Mouse (Mus musculus): ENCODE measurements around the gene Nt5c3. TPM values are rescaled to one million over a fixed set of nuclear protein-coding genes. Genes with fewer than 3 reads are reported as not detected.

Gene Nt5c3
- polyA plus RNA-seq, 1 experiment from 2014 or later, result 174 TPM

DNA sequence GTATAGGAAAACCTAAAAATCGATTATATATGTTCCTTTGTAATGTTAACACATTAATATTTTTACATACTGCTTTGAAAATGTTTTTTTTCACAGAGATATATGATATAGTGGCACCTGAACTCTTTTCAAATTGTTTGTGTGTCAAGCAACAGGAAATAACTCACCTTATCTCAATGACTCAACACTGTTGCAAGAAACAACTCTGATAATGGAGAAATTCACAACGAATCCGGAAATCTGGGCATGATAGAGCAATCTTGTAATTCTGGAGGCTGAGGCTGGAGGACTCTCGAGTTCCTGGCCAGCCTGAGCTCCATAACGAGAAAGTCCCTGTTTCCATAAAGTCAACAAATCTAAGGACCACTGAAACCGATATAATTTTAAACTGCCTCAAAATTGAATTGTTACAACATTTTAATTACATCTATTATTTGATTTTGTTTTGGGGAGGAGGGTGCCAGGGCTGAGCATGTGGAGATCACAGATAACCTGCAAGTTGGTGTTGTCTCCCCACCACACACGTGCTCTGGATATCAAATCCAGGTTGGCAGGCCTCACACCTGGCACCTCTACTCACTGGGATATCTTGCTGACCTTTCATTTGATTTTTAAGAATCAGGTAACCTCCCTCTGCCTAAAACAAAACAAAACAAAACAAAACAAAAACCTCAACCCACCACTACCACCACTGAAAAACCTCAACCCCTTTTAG is 4.2 kb downstream of the Nt5c3 start:
- Histone ChIP-seq H3K4me1 (replicated peaks; ENCODE audit: control insufficient read depth, insufficient read depth, low read length) (peaks cover 13% of the 10 kb centered on the region), H3K4me2 (replicated peaks) (no peak overlapping the region), H3K4me3 (replicated peaks; ENCODE audit: low read length) (no peak overlapping the region), H3K27ac (no peak overlapping the region), H3K27me3 (ENCODE audit: control insufficient read depth, insufficient read depth, low read length) (no peaks in the 10 kb centered on the region), H3K9me3 (ENCODE audit: control insufficient read depth, low read length) (no peaks in the 10 kb centered on the region), H3K9ac (no peak overlapping the region), H3K36me3 (replicated peaks; ENCODE audit: control insufficient read depth, insufficient read depth) (no peaks in the 10 kb centered on the region)
- ATAC-seq (ENCODE audit: low FRiP score) (no peak), DNase-seq (ENCODE audit: low spot score) (no peak)
- 92% methylated on average over 7 of the region's 7 CpGs for WGBS

DNA sequence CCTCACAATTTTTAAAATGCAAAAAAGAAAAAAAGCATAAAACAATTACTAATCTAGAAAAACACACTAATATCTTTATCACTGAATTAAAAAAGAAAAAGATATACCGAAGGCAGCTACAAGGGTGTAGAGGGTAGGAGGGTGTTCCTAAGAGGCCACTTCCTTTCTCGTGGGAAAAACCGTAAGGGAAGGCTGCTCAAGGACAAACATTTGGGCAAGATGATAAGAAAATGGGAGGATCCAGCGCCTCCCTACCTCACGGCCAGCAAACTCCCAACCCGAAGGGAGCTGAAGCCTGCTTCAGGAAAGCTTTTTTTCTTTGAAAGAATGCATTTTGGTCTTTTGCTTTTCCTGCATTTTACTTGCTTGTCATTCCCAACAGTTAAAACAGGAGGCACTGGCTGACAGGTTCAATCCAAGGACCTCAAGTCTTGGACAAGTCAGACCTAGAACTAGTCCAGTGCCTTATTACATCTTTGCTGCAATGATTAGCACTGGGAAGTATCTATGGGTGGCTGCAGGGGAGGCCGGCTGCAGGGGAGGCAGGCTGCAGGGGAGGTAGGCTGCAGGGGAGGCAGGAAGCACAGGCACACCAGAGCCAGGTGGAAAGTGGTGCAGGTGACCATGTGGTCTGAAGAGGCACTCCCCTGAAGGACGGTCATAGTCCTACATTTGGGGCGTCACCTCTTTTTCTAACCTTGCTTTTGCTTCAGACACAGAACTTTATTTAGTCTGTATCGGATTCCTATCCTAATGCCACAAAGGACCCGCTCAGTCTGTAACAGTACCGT is 6.0 kb downstream of the Nt5c3 start:
- Histone ChIP-seq H3K4me2 (replicated peaks) (no peak overlapping the region), H3K27me3 (ENCODE audit: control insufficient read depth, insufficient read depth, low read length) (no peaks in the 10 kb centered on the region), H3K27ac (no peak overlapping the region), H3K9ac (no peak overlapping the region), H3K9me3 (ENCODE audit: control insufficient read depth, low read length) (no peaks in the 10 kb centered on the region), H3K4me1 (replicated peaks; ENCODE audit: control insufficient read depth, insufficient read depth, low read length) (peaks cover 10% of the 10 kb centered on the region), H3K4me3 (replicated peaks; ENCODE audit: low read length) (no peak overlapping the region), H3K36me3 (replicated peaks; ENCODE audit: control insufficient read depth, insufficient read depth) (no peaks in the 10 kb centered on the region)
- no peak for DNase-seq (ENCODE audit: low spot score)
- WGBS, result 83% methylated on average over 12 of the region's 12 CpGs
- no peak for ATAC-seq (ENCODE audit: low FRiP score)

DNA sequence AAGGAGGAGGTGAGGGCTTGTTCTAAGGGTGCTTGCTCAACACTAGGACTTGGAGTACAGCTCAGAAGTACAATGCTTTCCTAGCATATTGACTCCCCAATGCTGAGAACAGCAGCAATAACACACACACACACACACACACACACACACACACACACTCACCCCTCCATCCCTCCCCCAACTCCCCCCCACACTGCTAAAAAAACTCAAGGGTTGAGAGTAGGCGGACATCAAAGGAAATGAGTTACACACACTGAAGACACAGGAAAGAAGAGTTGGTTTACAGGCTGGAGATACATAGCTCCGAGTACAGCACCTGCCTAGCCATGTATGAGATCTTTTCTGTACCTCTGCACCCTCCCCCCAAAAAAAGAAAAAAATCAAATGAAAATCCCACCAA is 7.5 kb downstream of the Nt5c3 start:
- Histone ChIP-seq H3K9ac (no peak overlapping the region), H3K27me3 (ENCODE audit: control insufficient read depth, insufficient read depth, low read length) (no peaks in the 10 kb centered on the region), H3K27ac (no peak overlapping the region), H3K4me1 (replicated peaks; ENCODE audit: control insufficient read depth, insufficient read depth, low read length) (no peaks in the 10 kb centered on the region), H3K9me3 (ENCODE audit: control insufficient read depth, low read length) (no peaks in the 10 kb centered on the region), H3K4me2 (replicated peaks) (no peak overlapping the region), H3K4me3 (replicated peaks; ENCODE audit: low read length) (no peak overlapping the region), H3K36me3 (replicated peaks; ENCODE audit: control insufficient read depth, insufficient read depth) (no peaks in the 10 kb centered on the region)
- 92% methylated on average over 2 of the region's 2 CpGs for WGBS
- ATAC-seq (ENCODE audit: low FRiP score) (no peak), DNase-seq (ENCODE audit: low spot score) (no peak)

DNA sequence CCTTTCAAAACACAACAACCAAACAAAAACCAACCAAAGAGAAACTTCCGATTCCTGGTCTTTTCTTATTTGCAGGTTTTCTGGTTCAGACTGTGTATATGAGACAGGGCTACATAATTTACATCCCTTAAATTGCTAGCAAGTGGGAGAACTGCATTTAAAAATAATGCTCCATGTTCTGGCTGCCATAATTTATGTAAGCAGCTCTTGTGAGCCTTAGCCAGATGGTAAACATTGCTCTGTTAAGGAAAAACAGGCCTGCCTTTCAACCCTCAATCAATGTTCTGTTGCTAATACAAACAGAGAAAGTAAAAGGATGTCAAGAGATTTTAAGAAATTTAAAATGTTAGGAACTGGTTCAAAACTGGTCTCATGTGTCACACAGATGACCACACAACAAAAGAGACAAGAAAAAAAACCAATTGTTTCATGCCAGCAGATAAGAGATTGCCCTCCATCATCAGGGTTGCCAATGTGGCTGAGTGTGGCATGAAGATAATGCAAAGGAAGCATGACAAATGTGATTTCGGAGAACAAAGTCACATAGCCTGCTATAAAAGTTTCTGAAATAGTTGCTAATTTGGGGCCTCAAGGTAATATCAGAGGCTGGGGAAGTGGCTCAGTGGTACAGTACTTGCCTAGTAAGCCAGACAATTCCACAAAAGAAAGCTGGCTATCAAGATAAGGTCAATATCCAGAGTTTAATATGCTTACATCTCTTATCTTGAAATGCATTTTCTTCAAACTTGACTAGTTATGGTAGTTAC is 10.5 kb downstream of the Nt5c3 start:
- Histone ChIP-seq H3K36me3 (replicated peaks; ENCODE audit: control insufficient read depth, insufficient read depth) (no peaks in the 10 kb centered on the region), H3K4me1 (replicated peaks; ENCODE audit: control insufficient read depth, insufficient read depth, low read length) (no peaks in the 10 kb centered on the region), H3K4me2 (replicated peaks) (no peak overlapping the region), H3K27me3 (ENCODE audit: control insufficient read depth, insufficient read depth, low read length) (no peaks in the 10 kb centered on the region), H3K9me3 (ENCODE audit: control insufficient read depth, low read length) (no peaks in the 10 kb centered on the region), H3K4me3 (replicated peaks; ENCODE audit: low read length) (no peak overlapping the region), H3K27ac (no peak overlapping the region), H3K9ac (no peak overlapping the region)
- DNase-seq (ENCODE audit: low spot score) (no peak), ATAC-seq (ENCODE audit: low FRiP score) (no peak)
- WGBS, result 92% methylated on average over 2 of the region's 2 CpGs

DNA sequence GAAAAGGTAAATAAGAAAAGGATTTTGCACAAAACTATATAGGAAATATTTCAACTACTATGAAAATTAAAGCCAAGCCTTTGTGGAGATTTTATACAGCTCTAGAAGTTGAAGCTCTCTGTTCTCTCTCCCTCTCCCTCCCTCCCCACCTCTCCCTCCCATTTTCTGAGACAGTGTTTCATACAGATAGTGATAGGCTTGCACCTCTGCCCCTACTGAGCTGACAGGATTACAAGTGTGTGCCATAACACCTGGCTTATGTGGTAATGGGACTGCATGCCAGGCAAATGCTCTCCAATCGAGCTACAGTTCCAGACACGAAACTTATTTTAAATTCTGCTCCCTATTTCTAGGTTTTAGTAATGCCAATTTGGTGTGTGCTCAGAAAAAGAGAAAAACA is 12.8 kb downstream of the Nt5c3 start:
- no peaks in the 10 kb centered on the region for H3K9me3 ChIP-seq (ENCODE audit: control insufficient read depth, low read length)
- H3K4me2 ChIP-seq (replicated peaks), result no peak overlapping the region
- H3K36me3 ChIP-seq (replicated peaks; ENCODE audit: control insufficient read depth, insufficient read depth), result no peaks in the 10 kb centered on the region
- H3K27me3 ChIP-seq (ENCODE audit: control insufficient read depth, insufficient read depth, low read length), result no peaks in the 10 kb centered on the region
- DNase-seq (ENCODE audit: low spot score) (no peak), ATAC-seq (ENCODE audit: low FRiP score) (no peak)
- H3K4me3 ChIP-seq (replicated peaks; ENCODE audit: low read length), result no peak overlapping the region
- no peak overlapping the region for H3K9ac ChIP-seq
- 89% methylated on average over 2 of the region's 2 CpGs for WGBS
- H3K4me1 ChIP-seq (replicated peaks; ENCODE audit: control insufficient read depth, insufficient read depth, low read length), result no peaks in the 10 kb centered on the region
- H3K27ac ChIP-seq, result no peak overlapping the region

DNA sequence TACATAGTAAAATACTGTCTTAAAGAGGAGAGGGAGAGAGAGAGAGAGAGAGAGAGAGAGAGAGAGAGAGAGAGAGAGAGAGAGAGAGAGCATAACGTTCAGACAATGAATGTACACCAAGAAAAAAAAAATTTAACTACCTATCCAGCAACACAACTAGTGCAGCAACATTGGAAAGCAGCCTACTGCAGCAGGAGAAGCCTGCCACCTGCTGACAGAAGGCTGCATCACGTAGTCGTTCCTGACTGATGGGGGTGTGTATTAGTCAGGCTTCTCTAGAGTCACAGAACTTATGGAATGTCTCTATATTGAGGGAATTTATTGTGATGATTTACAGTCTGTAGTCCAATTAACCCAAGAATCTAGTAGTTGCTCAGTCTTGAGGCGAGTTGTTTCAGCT is 14.8 kb downstream of the Nt5c3 start:
- Histone ChIP-seq H3K4me3 (replicated peaks; ENCODE audit: low read length) (no peak overlapping the region), H3K9ac (no peak overlapping the region), H3K4me1 (replicated peaks; ENCODE audit: control insufficient read depth, insufficient read depth, low read length) (peaks cover 10% of the 10 kb centered on the region; the same call in 1 of the 2 replicates), H3K36me3 (replicated peaks; ENCODE audit: control insufficient read depth, insufficient read depth) (no peaks in the 10 kb centered on the region), H3K27me3 (ENCODE audit: control insufficient read depth, insufficient read depth, low read length) (no peaks in the 10 kb centered on the region), H3K4me2 (replicated peaks) (no peak overlapping the region), H3K27ac (no peak overlapping the region), H3K9me3 (ENCODE audit: control insufficient read depth, low read length) (no peaks in the 10 kb centered on the region)
- DNase-seq (ENCODE audit: low spot score) (peak; percentile 59), ATAC-seq (ENCODE audit: low FRiP score) (no peak)
- WGBS, result 15% methylated on average over 4 of the region's 4 CpGs

DNA sequence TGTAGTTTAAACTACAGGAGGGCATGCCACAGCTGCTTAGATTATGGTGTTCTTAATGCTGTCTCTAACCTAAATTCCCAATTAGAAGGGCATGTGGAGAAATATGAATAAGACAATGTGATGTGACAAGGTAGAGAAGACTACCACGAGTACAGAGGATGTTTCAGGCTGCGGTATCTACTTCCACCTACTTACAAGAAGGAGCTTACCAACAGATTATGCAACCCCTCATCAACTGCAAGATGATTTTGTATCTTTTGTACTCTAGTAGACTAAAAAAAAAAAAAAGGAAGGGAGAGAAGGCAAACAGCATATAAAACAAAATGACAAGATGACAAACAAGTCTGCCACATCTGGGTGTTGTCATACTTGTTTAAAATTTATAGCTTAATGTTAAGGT is 15.3 kb downstream of the Nt5c3 start:
- Histone ChIP-seq H3K4me3 (replicated peaks; ENCODE audit: low read length) (no peak overlapping the region), H3K27me3 (ENCODE audit: control insufficient read depth, insufficient read depth, low read length) (no peaks in the 10 kb centered on the region), H3K9me3 (ENCODE audit: control insufficient read depth, low read length) (no peaks in the 10 kb centered on the region), H3K9ac (no peak overlapping the region), H3K4me2 (replicated peaks) (no peak overlapping the region), H3K4me1 (replicated peaks; ENCODE audit: control insufficient read depth, insufficient read depth, low read length) (peaks cover 14% of the 10 kb centered on the region; the same call in 1 of the 2 replicates), H3K36me3 (replicated peaks; ENCODE audit: control insufficient read depth, insufficient read depth) (no peaks in the 10 kb centered on the region), H3K27ac (no peak overlapping the region)
- DNase-seq (ENCODE audit: low spot score) (no peak), ATAC-seq (ENCODE audit: low FRiP score) (no peak)
- WGBS, result 95% methylated on average over 2 of the region's 2 CpGs

DNA sequence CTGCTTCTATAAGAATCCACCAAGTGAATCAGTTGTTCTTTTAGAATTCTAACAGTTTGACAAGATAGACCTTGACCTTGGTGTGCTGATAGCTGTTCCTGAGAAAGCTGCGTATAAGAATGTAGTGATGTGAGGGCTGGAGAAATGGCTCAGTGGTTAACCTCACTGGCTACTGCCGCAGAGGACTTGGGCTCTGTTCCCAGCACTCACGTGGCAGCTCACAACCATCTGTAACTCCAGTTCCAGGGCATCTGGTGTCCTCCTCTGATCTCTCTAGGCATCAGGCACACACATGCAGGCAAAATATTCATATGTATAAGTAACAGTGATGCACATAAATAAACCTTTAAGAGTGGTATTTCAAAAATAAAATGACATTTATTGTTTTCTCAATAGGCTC is 15.8 kb downstream of the Nt5c3 start:
- WGBS, result 93% methylated on average over 3 of the region's 3 CpGs
- ATAC-seq (ENCODE audit: low FRiP score) (no peak), DNase-seq (ENCODE audit: low spot score) (no peak)
- no peak overlapping the region for H3K4me2 ChIP-seq (replicated peaks)
- H3K9ac ChIP-seq, result no peak overlapping the region
- peaks cover 14% of the 10 kb centered on the region; the same call in 1 of the 2 replicates for H3K4me1 ChIP-seq (replicated peaks; ENCODE audit: control insufficient read depth, insufficient read depth, low read length)
- no peak overlapping the region for H3K4me3 ChIP-seq (replicated peaks; ENCODE audit: low read length)
- H3K27me3 ChIP-seq (ENCODE audit: control insufficient read depth, insufficient read depth, low read length), result no peaks in the 10 kb centered on the region
- no peaks in the 10 kb centered on the region for H3K36me3 ChIP-seq (replicated peaks; ENCODE audit: control insufficient read depth, insufficient read depth)
- H3K9me3 ChIP-seq (ENCODE audit: control insufficient read depth, low read length), result no peaks in the 10 kb centered on the region
- no peak overlapping the region for H3K27ac ChIP-seq

DNA sequence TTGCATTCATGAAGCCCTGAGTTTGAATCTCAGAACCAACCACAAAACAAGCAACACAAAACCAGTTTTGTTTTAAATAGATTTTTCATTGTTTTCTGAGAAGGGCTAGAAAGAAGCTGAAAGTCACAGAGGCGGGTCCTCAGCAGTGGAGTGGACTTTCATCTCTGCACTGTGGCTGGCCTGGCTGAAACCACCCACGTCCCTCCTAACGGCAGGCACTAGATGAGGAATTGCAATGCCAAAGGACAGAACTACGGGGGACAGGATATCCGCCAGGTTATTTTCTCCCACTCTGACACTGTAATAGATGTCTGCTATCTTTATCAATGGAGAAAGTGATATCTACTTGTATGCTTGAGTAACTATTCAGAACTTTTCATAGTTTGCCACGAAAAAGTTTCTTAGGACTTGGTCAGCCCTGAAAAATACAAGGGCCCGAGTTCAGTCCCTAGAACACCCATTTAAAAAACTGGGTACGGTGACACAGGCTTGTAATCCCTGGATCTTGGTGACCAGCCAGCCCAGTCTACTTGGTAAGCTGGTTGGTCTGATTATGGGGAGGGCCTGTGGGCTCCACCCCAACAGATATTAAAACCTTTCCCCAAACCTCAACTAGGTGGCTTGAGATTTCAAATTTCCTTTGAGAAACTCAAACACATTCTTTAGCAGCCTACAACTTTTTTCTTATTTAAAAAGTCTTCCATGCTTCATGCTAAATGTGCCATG is 17.4 kb downstream of the Nt5c3 start:
- no peak overlapping the region for H3K27ac ChIP-seq
- 84% methylated on average over 8 of the region's 8 CpGs for WGBS
- no peaks in the 10 kb centered on the region for H3K36me3 ChIP-seq (replicated peaks; ENCODE audit: control insufficient read depth, insufficient read depth)
- H3K4me2 ChIP-seq (replicated peaks), result no peak overlapping the region
- H3K4me1 ChIP-seq (replicated peaks; ENCODE audit: control insufficient read depth, insufficient read depth, low read length), result peaks cover 27% of the 10 kb centered on the region; the same call in 1 of the 2 replicates
- H3K4me3 ChIP-seq (replicated peaks; ENCODE audit: low read length), result no peak overlapping the region
- no peaks in the 10 kb centered on the region for H3K9me3 ChIP-seq (ENCODE audit: control insufficient read depth, low read length)
- no peaks in the 10 kb centered on the region for H3K27me3 ChIP-seq (ENCODE audit: control insufficient read depth, insufficient read depth, low read length)
- no peak overlapping the region for H3K9ac ChIP-seq
- ATAC-seq (ENCODE audit: low FRiP score) (no peak), DNase-seq (ENCODE audit: low spot score) (no peak)
